Mouse (Mus musculus): Measurements from ENCODE around the gene Bmper. TPM values are rescaled to one million over a fixed set of nuclear protein-coding genes. Genes with fewer than 3 reads are reported as not detected.

The Bmper gene
- total and polyA plus RNA-seq, 3 experiments = 1.3 to 1.9 (median 1.4) TPM

GRCm38 (mm10) chr9:23300376-23300775 lies 77.5 kb downstream of the Bmper start:
- H3K9me3 ChIP-seq (replicated peaks; ENCODE audit: low read length) = no peaks in the 10 kb centered on the region
- no peak overlapping the region for H3K4me3 ChIP-seq (replicated peaks in 1 of 3; ENCODE audit: low read depth in 2 of 3, low read length in 2 of 3, poor library complexity in 1 of 3)
- H3K27ac ChIP-seq (ENCODE audit: insufficient read depth, low read depth) = no peak overlapping the region
- in situ Hi-C loops (cut with MboI; ENCODE audit: low pct_ligation_motif_present, low pct_unique_long_range_greater_than_20kb, low sequenced_read_pairs) = no loop called here
- no peak overlapping the region for H3K4me2 ChIP-seq (ENCODE audit: insufficient read depth, low read depth, poor library complexity, severe bottlenecking)
- no peak for TF ChIP-seq SMC3 (IDR thresholded peaks at IDR 0.05; ENCODE audit: low read depth, low read length)
- no peak for TF ChIP-seq EP300 (IDR thresholded peaks at IDR 0.05; ENCODE audit: low read length)
- TF ChIP-seq JUND (conservative IDR thresholded peaks at IDR 0.05; ENCODE audit: low read depth, low read length) = no peak
- TF ChIP-seq MAFK (IDR thresholded peaks at IDR 0.05; ENCODE audit: insufficient replicate concordance, low read length) = no peak
- TF ChIP-seq ETS1 (conservative IDR thresholded peaks at IDR 0.05; ENCODE audit: low read depth, low read length) = no peak
- no peak for TF ChIP-seq MEF2A (IDR thresholded peaks at IDR 0.05; ENCODE audit: borderline replicate concordance, low read depth, low read length)
- TF ChIP-seq RCOR1 (conservative IDR thresholded peaks at IDR 0.05; ENCODE audit: low read depth, low read length) = no peak
- no peak for TF ChIP-seq POLR2AphosphoS2 (IDR thresholded peaks at IDR 0.05; ENCODE audit: low read depth, low read length)
- no peak for TF ChIP-seq HCFC1 (IDR thresholded peaks at IDR 0.05; ENCODE audit: low read depth, low read length)
- TF ChIP-seq JUN (IDR thresholded peaks at IDR 0.05; ENCODE audit: insufficient read depth, low read depth, low read length) = no peak
- no peak for TF ChIP-seq TBP (conservative IDR thresholded peaks at IDR 0.05; ENCODE audit: low read depth, low read length)
- no peak for TF ChIP-seq SIN3A (IDR thresholded peaks at IDR 0.05; ENCODE audit: low read length)
- no peak for TF ChIP-seq ZC3H11A (IDR thresholded peaks at IDR 0.05; ENCODE audit: low read depth, low read length)
- no peak for TF ChIP-seq CHD1 (IDR thresholded peaks at IDR 0.05; ENCODE audit: low read depth, low read length)
- no peak for TF ChIP-seq BHLHE40 (IDR thresholded peaks at IDR 0.05; ENCODE audit: low read depth, low read length)
- TF ChIP-seq E2F4 (IDR thresholded peaks at IDR 0.05; ENCODE audit: insufficient replicate concordance, low read depth, low read length) = no peak
- H3K9ac ChIP-seq (ENCODE audit: insufficient read depth, low read depth) = no peak overlapping the region
- no peak for DNase-seq (ENCODE audit: extremely low read depth)
- peaks cover 5 to 16% of the 10 kb centered on the region in 2 experiments; a peak in 3 of 4 replicates for H3K4me1 ChIP-seq (ENCODE audit: control insufficient read depth in 1 of 2, insufficient read depth in 2 of 2)
- no peaks in the 10 kb centered on the region for H3K27me3 ChIP-seq (replicated peaks)
- dilution Hi-C loops (cut with MboI; ENCODE audit: extremely low pct_ligation_motif_present, extremely low pct_unique_long_range_greater_than_20kb, low sequenced_read_pairs) = no loop called here
- H3K79me2 ChIP-seq (replicated peaks; ENCODE audit: control insufficient read depth, extremely low read depth, insufficient read depth, poor library complexity, severe bottlenecking) = no peaks in the 10 kb centered on the region
- no peaks in the 10 kb centered on the region for H3K36me3 ChIP-seq (replicated peaks in 1 of 2; ENCODE audit: control insufficient read depth in 1 of 2, insufficient read depth in 1 of 2, low read length in 1 of 2)

GRCm38 (mm10) chr9:23305681-23306080 lies 82.8 kb downstream of the Bmper start:
- H3K4me1 ChIP-seq (ENCODE audit: control insufficient read depth in 1 of 2, insufficient read depth in 2 of 2) = peaks cover 3 to 4% of the 10 kb centered on the region in 2 experiments; a peak in 3 of 4 replicates
- no peak overlapping the region for H3K4me3 ChIP-seq (replicated peaks in 1 of 3; ENCODE audit: low read depth in 2 of 3, low read length in 2 of 3, poor library complexity in 1 of 3)
- no peak overlapping the region for H3K27ac ChIP-seq (ENCODE audit: insufficient read depth, low read depth)
- in situ Hi-C loops (cut with MboI; ENCODE audit: low pct_ligation_motif_present, low pct_unique_long_range_greater_than_20kb, low sequenced_read_pairs) = no loop called here
- H3K27me3 ChIP-seq (replicated peaks) = no peaks in the 10 kb centered on the region
- H3K36me3 ChIP-seq (replicated peaks in 1 of 2; ENCODE audit: control insufficient read depth in 1 of 2, insufficient read depth in 1 of 2, low read length in 1 of 2) = no peaks in the 10 kb centered on the region
- no peak overlapping the region for H3K9ac ChIP-seq (ENCODE audit: insufficient read depth, low read depth)
- TF ChIP-seq NELFE (IDR thresholded peaks at IDR 0.05; ENCODE audit: low read depth, low read length) (no peak), POLR2A (IDR thresholded peaks at IDR 0.05; ENCODE audit: low read depth, low read length) (no peak), POLR2AphosphoS2 (IDR thresholded peaks at IDR 0.05; ENCODE audit: low read depth, low read length) (no peak), PAX5 (IDR thresholded peaks at IDR 0.05; ENCODE audit: low read length) (no peak), SMC3 (IDR thresholded peaks at IDR 0.05; ENCODE audit: low read depth, low read length) (no peak), JUND (conservative IDR thresholded peaks at IDR 0.05; ENCODE audit: low read depth, low read length) (no peak), RCOR1 (conservative IDR thresholded peaks at IDR 0.05; ENCODE audit: low read depth, low read length) (no peak)
- dilution Hi-C loops (cut with MboI; ENCODE audit: extremely low pct_ligation_motif_present, extremely low pct_unique_long_range_greater_than_20kb, low sequenced_read_pairs) = no loop called here
- H3K9me3 ChIP-seq (replicated peaks; ENCODE audit: low read length) = no peaks in the 10 kb centered on the region
- no peak overlapping the region for H3K4me2 ChIP-seq (ENCODE audit: insufficient read depth, low read depth, poor library complexity, severe bottlenecking)
- no peaks in the 10 kb centered on the region for H3K79me2 ChIP-seq (replicated peaks; ENCODE audit: control insufficient read depth, extremely low read depth, insufficient read depth, poor library complexity, severe bottlenecking)
- DNase-seq (ENCODE audit: extremely low read depth) = no peak
